Mouse (Mus musculus): ENCODE measurements around the gene Nrros. TPM values are rescaled to one million over a fixed set of nuclear protein-coding genes. Genes with fewer than 3 reads are reported as not detected.

Nrros gene
- polyA plus RNA-seq, 1 experiment from 2014 or later: 6.7 TPM

DNA sequence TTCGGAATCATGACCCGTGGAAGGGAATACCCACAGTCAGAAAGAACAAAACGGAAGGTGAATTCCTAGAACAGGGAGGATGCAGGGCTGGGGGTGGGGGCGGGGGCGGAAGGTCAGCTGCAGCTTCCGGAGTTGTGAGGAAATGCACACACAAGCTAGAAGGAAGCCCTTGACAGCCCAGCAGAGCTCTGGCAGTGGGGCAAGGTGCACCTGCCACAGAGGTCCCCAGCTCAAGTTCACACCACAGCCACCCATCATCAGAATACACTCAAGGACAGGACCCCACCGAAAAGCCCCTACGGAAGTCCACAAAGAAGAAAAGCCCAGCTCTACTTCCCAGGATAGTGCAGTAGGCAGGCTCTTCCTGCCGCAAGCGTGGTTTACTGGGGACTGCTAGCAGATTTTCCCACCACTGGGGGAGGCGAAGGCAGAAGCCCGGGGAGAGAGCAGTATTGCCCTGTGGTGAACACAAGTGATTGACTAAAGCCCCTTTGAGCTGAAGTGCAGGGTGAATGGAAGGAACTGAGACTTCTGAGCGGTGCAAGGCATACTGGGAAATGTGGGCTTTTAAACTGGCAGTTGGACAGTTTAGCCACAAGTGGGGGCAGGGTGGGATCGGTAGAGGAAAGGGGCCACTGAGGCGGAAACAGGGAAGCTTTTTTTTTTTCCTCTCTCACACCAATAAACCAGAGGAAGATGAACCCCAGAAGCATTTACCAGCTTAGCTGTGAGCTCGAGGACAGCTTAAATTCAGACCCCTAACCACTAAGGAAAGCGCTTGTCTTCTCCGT lies 11.7 kb upstream of the Nrros start:
- Histone ChIP-seq H3K36me3 (no peaks in the 10 kb centered on the region), H3K4me1 (no peaks in the 10 kb centered on the region; the same call in 1 of the 2 replicates), H3K27ac (no peak overlapping the region), H3K4me3 (no peak overlapping the region), H3K4me2 (replicated peaks) (no peak overlapping the region), H3K27me3 (replicated peaks) (no peaks in the 10 kb centered on the region), H3K9me3 (no peaks in the 10 kb centered on the region), H3K9ac (0 out of 2 replicates have a peak overlapping the region, but pooled peaks have one; percentile 4)
- ATAC-seq (ENCODE audit: low FRiP score, low read depth): no peak
- WGBS: 63% methylated on average over 18 of the region's 18 CpGs

DNA sequence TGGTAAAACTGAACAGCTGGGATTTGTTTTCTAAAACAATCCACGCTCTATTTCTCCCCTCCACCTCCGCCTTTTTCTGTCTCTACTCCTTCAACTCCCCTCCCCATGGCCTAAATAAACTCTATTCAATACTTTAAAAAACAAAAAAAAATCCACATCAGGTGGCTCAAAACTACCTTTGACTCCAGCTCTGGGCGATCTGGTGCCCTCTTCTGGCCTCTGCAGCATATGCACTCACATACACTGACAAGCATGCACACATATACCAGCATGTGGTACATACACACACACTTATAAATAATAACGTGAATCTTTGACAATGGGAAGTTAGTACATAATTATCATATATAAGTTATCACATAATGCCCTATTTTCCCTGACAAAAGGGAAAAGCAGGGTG lies 9.6 kb upstream of the Nrros start:
- Histone ChIP-seq H3K36me3 (no peaks in the 10 kb centered on the region), H3K4me1 (no peaks in the 10 kb centered on the region; the same call in 1 of the 2 replicates), H3K27me3 (replicated peaks) (no peaks in the 10 kb centered on the region), H3K4me2 (replicated peaks) (no peak overlapping the region), H3K9me3 (no peaks in the 10 kb centered on the region), H3K27ac (no peak overlapping the region), H3K4me3 (no peak overlapping the region), H3K9ac (no peak overlapping the region)
- WGBS: 91% methylated on average over 4 of the region's 4 CpGs
- ATAC-seq (ENCODE audit: low FRiP score, low read depth): no peak

DNA sequence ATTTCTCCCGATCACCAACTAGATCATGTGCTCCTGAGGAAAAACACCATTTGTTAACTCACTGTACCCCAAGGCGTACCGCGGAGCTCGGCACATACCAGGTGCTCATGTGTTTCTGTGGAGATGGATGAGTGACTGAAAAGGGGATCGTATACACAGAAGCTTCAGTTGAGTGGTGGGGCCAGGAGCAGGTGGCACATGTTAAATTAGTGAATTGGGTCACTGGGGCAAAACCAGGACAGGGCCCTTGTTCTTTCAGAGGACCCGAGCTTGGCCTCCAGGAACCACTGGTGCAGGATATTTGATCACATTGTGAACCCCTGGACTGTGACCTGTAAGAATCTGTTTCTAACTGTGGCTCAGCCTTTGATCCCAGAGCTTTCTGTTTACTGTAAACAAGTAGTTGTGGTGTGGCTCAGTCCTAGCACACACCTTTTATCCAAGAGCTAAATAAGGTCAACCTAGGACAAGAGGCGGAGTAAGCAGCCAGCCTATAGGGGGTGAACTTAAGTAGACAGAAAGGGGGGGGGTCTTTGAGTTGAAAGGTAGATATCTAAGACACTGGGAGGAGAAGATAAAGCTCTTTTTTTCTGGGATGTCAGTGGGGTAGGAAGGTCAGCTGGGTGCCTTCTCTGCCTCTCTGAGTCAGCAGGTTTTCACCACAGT lies 9.1 kb upstream of the Nrros start:
- Histone ChIP-seq H3K4me1 (no peaks in the 10 kb centered on the region; the same call in 1 of the 2 replicates), H3K27ac (no peak overlapping the region), H3K4me3 (no peak overlapping the region), H3K27me3 (replicated peaks) (no peaks in the 10 kb centered on the region), H3K9me3 (no peaks in the 10 kb centered on the region), H3K4me2 (replicated peaks) (no peak overlapping the region), H3K9ac (no peak overlapping the region), H3K36me3 (no peaks in the 10 kb centered on the region)
- no peak for ATAC-seq (ENCODE audit: low FRiP score, low read depth)
- WGBS: 86% methylated on average over 8 of the region's 8 CpGs

DNA sequence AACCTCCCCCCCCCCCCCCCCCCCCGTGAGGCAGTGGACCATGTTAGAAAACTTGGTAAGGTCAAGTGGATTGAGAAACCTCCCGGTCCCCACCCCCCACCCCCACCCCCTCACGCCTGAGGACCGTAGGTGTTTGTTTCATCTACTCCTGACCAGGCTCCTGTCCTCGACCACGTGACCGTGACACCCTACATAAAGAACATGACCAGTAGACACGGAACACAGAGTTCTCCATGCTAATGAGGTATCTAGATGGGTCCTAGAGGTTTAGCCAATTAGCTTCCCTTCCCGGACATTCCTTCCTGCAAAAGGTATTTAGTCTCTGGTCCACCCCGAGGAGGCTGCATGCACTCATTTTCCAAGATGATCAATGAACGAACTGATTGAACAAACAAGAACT lies 8.0 kb upstream of the Nrros start:
- no peak overlapping the region for H3K4me2 ChIP-seq (replicated peaks)
- H3K9me3 ChIP-seq: no peaks in the 10 kb centered on the region
- no peak for ATAC-seq (ENCODE audit: low FRiP score, low read depth)
- H3K4me3 ChIP-seq: no peak overlapping the region
- no peaks in the 10 kb centered on the region for H3K27me3 ChIP-seq (replicated peaks)
- 77% methylated on average over 11 of the region's 11 CpGs for WGBS
- no peaks in the 10 kb centered on the region; the same call in 1 of the 2 replicates for H3K4me1 ChIP-seq
- H3K9ac ChIP-seq: no peak overlapping the region
- H3K36me3 ChIP-seq: no peaks in the 10 kb centered on the region
- no peak overlapping the region for H3K27ac ChIP-seq

DNA sequence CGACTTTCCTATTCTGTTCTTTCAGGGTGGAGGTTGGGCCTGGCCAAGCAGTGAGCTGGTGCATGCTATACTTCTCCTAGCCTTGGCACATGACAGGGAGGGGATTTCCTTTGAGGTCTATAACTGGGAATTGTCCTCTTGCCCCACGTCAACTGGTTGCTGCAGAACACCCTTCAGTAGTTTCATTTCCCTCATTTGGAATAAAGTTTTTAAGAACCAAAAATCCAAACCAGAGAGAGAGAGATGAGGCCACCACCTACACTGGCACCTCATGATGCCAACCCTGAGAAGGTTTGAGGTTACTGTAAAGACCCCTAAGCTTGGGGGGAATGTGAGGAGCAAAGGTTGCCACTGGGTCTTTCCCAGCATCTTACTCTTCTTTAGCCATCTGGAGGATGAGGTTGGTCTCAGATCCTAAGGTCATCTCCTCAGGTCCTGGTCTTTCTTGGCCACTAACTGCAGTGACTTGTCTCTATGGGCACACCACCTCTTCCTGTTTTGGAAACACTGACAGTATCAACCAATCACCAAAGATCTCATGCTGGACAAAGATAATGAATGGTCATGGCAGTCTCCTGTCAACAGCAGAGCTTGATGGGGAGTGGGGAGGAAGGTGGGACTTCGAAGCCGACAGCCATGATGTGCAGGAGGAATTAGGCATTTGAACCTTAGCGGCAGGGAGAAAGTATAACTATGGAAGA lies 5.8 kb upstream of the Nrros start:
- no peak for ATAC-seq (ENCODE audit: low FRiP score, low read depth)

DNA sequence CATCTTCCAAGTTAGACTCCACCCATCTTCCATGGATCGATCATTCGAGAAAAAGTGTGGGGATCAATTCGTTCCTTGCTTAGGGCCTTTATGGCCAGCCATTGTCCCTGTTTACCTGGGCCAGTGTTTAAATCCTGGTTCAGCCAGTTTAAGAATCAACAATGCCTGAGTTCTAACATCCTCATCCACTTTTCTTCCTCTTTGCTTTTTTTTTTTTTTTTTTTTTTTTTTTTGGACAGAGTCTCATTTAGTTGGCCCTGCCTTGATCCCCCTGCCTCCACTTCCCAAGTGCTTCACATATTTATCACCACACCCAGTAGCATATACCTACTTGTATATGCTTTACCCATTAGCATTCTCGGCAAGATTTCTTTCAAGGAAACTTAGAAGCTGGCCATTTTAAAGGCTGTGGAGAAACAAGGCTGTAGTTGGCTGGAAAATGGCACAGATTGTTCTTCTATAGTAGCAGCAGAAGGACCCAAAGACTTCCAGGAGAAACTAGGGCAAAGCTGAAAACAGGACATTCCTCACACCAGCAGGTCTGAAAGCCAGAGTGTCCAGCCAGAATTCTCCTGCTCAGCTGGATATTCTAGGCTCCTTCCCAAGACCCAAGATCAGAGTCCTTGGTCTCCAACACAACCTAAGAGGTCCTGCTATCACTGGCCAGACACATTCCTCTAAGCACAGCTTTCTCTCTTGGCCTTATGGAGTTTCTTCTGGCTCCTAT lies 2.6 kb upstream of the Nrros start:
- no peaks in the 10 kb centered on the region for H3K36me3 ChIP-seq
- H3K27ac ChIP-seq: no peak overlapping the region
- H3K4me3 ChIP-seq: no peak overlapping the region
- no peak for ATAC-seq (ENCODE audit: low FRiP score, low read depth)
- H3K9me3 ChIP-seq: no peaks in the 10 kb centered on the region
- H3K9ac ChIP-seq: no peak overlapping the region
- no peak overlapping the region for H3K4me2 ChIP-seq (replicated peaks)
- H3K27me3 ChIP-seq (replicated peaks): peaks cover 6% of the 10 kb centered on the region
- peaks cover 7% of the 10 kb centered on the region for H3K4me1 ChIP-seq
- 93% methylated on average over 4 of the region's 4 CpGs for WGBS

More for the DNA sequence above, 5.8 kb upstream of the Nrros start:
- no peak overlapping the region for H3K9ac ChIP-seq
- H3K4me3 ChIP-seq: no peak overlapping the region
- H3K27ac ChIP-seq: no peak overlapping the region
- 91% methylated on average over 5 of the region's 5 CpGs for WGBS
- H3K4me1 ChIP-seq: no peaks in the 10 kb centered on the region
- no peaks in the 10 kb centered on the region for H3K9me3 ChIP-seq
- H3K36me3 ChIP-seq: no peaks in the 10 kb centered on the region
- H3K27me3 ChIP-seq (replicated peaks): no peaks in the 10 kb centered on the region
- no peak overlapping the region for H3K4me2 ChIP-seq (replicated peaks)

DNA sequence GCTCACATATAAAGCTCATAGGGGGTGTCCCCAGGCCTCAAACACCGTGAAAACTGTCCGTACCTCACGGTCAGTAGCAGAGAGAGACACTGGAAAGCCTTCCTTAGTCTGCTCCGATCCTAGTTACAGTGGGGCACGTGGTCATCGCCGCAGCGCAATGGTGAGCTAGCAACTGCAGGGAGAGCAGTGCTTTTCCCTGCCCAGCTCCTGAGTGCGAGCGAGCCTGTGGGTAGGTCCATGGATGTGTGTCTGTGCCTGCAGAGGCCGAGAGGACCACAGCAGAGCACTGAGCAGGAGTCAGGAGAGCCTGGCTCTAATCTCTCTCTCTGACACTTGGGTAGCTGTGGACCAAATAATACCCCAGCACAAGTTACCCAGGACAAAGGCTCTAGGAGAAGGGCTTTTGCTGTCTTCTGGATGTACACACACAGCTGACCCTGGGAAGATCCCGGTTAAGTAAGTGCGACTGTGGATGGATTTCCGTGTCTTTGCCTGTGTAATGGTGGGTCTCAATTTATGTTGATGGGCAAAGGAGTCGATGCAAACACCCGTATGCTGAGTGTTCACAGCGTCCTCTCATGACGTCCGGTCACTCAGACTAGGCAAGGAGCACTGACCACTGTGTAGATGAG lies 882 bp downstream of the Nrros start:
- H3K27me3 ChIP-seq (replicated peaks): peaks cover 6% of the 10 kb centered on the region
- H3K36me3 ChIP-seq: no peaks in the 10 kb centered on the region
- ATAC-seq (ENCODE audit: low FRiP score, low read depth): no peak
- peak overlapping the region; percentile 61 for H3K4me2 ChIP-seq (replicated peaks)
- H3K4me1 ChIP-seq: peaks cover 7% of the 10 kb centered on the region
- H3K4me3 ChIP-seq: no peak overlapping the region
- 76% methylated on average over 19 of the region's 19 CpGs for WGBS
- no peak overlapping the region for H3K27ac ChIP-seq
- no peaks in the 10 kb centered on the region for H3K9me3 ChIP-seq
- no peak overlapping the region for H3K9ac ChIP-seq

DNA sequence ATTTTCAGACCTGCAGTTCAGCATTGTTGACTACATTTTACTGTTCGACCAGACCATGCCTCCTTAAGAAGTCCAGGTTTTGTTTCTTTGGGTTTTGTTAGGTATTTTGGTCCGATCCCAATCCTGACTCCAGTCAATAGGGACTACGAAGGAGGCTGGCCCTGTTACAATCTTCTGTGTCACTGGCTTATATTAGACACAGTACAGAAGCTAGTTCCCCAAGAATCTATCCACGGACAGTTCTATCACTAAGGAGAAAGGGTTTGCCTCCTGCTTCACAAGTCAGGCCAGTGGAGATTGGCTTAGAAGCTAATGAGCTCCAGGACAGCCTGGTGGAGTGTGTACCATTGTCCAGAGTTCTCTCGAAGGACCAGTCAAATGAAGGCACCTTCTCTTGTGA lies 1.5 kb downstream of the Nrros start:
- WGBS: 88% methylated on average over 5 of the region's 5 CpGs

DNA sequence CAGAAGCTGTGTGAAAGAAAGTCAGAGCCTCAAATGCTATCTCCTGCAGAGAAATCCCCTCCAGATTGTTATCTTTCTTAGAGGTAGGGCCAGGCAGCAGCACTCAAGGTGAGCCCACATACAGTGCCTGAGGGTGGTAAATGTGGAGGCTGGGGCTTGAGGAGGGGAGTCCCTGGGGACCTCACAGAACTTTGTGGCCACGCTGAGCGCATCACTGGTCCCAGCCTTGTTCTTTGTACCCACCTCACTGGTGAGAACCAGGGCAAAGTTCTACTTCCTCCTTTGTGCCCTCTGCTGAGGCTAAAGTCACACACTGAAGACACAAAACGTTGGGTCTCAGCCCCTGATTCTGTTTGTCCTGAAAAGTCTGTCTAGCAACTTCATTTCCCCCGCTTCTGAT lies 2.0 kb downstream of the Nrros start:
- H3K36me3 ChIP-seq: no peaks in the 10 kb centered on the region
- no peak for ATAC-seq (ENCODE audit: low FRiP score, low read depth)
- H3K9me3 ChIP-seq: no peaks in the 10 kb centered on the region
- H3K4me2 ChIP-seq (replicated peaks): no peak overlapping the region
- no peak overlapping the region for H3K9ac ChIP-seq
- H3K27ac ChIP-seq: no peak overlapping the region
- peaks cover 6% of the 10 kb centered on the region for H3K27me3 ChIP-seq (replicated peaks)
- H3K4me3 ChIP-seq: no peak overlapping the region
- peaks cover 7% of the 10 kb centered on the region for H3K4me1 ChIP-seq
- WGBS: 84% methylated on average over 4 of the region's 4 CpGs

More for the DNA sequence above, 1.5 kb downstream of the Nrros start:
- Histone ChIP-seq H3K9me3 (no peaks in the 10 kb centered on the region), H3K4me1 (peaks cover 7% of the 10 kb centered on the region), H3K9ac (no peak overlapping the region), H3K4me3 (no peak overlapping the region), H3K27ac (no peak overlapping the region), H3K27me3 (replicated peaks) (peaks cover 6% of the 10 kb centered on the region), H3K4me2 (replicated peaks) (no peak overlapping the region), H3K36me3 (no peaks in the 10 kb centered on the region)
- no peak for ATAC-seq (ENCODE audit: low FRiP score, low read depth)

DNA sequence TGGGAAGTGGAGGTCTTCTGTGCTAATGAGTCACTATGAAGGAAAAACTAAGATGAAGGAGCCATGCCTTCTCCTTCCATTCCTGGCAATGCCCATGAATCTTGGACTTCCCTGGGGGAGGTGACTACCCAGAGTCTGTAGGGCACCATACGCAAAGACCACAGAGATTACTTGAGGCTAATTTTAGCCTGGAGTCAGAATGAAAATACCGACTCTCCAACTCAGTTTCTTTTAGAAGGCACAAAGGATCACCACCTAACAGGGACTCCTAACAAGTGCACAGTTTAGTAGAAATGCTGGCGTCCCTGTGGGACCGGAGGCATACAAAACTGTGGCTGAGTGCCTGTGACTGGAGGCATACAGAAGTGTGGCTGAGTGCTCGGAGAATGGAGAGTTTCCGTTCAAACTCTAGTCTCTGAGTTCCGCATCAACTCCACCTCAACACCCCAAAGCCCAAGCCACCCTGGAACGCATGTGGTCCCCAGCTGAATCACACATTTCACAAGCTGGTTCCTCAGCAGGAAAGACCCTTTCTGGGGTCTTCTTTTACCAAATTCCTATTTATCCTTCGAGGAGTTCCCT lies 4.6 kb downstream of the Nrros start:
- Histone ChIP-seq H3K4me1 (peaks cover 7% of the 10 kb centered on the region), H3K36me3 (no peaks in the 10 kb centered on the region), H3K9ac (no peak overlapping the region), H3K4me3 (no peak overlapping the region), H3K27ac (no peak overlapping the region), H3K9me3 (no peaks in the 10 kb centered on the region), H3K27me3 (replicated peaks) (peaks cover 6% of the 10 kb centered on the region), H3K4me2 (replicated peaks) (no peak overlapping the region)
- ATAC-seq (ENCODE audit: low FRiP score, low read depth): no peak
- WGBS: 91% methylated on average over 9 of the region's 9 CpGs

DNA sequence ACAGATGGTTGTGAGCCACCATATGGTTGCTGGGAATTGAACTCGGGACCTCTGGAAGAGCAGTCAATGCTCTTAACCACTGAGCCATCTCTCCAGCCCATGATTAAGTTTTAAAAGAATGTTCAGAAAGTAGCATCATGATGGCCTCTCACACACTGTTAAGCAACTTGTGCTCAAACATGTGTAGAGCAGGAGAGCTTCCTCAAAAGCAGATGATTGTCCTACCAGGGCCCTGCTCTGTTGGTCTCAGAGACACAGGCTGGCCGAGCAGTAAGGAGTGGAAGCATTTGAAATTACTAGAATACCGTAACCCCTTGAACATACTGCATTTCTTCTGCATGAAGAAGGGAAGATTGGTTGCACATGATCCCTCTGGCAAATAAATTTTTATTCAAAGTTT lies 6.4 kb downstream of the Nrros start:
- Histone ChIP-seq H3K27ac (no peak overlapping the region), H3K36me3 (no peaks in the 10 kb centered on the region), H3K4me3 (no peak overlapping the region), H3K4me2 (replicated peaks) (no peak overlapping the region), H3K9ac (no peak overlapping the region), H3K27me3 (replicated peaks) (no peaks in the 10 kb centered on the region), H3K4me1 (no peaks in the 10 kb centered on the region), H3K9me3 (no peaks in the 10 kb centered on the region)
- WGBS: 92% methylated on average over 3 of the region's 3 CpGs
- ATAC-seq (ENCODE audit: low FRiP score, low read depth): no peak

Data from neural tube, embryonic 12.5 days (tissue).